Mouse (Mus musculus) kidney, adult 2 months (tissue): ENCODE measurements around the gene Ccdc167. TPM values are rescaled to one million over a fixed set of nuclear protein-coding genes. Genes with fewer than 3 reads are reported as not detected.

Source experiments
- DNase-seq: peaks from one replicate; pipeline ENCODE4 v3.0.0; 2021
- H3K27ac ChIP-seq: fragments of 200-500 bp; 2 replicates; pipeline ENCODE4 v1.5.1; 2012; ENCODE audit warnings: low read depth, low read length, control low read depth, inconsistent platforms; ENCODE audit not compliant: insufficient read depth
- H3K27me3 ChIP-seq: fragments of 200-500 bp; replicated peaks from 2 replicates; pipeline ENCODE4 v1.6.1; 2012; ENCODE audit warnings: mild to moderate bottlenecking, moderate library complexity, low read length, inconsistent platforms; ENCODE audit not compliant: control insufficient read depth, insufficient read depth
- H3K36me3 ChIP-seq: fragments of 200-500 bp; 2 replicates; pipeline ENCODE4 v1.6.1; 2012; ENCODE audit warnings: mild to moderate bottlenecking, moderate library complexity, low read length, inconsistent platforms; ENCODE audit not compliant: control insufficient read depth, insufficient read depth
- H3K4me1 ChIP-seq: fragments of 200-500 bp; 2 replicates; pipeline ENCODE4 v1.6.1; 2011; ENCODE audit warnings: low read length; ENCODE audit not compliant: control insufficient read depth, insufficient read depth
- H3K4me3 ChIP-seq: fragments of 200-500 bp; 2 replicates; pipeline ENCODE4 v1.5.1; 2011; ENCODE audit warnings: mild to moderate bottlenecking, low read depth, low read length, control low read depth; ENCODE audit not compliant: insufficient read depth
- CTCF ChIP-seq: fragments of 200-500 bp; conservative IDR thresholded peaks from 2 replicates; pipeline ENCODE4 v1.5.1; 2011; ENCODE audit warnings: low read depth, mild to moderate bottlenecking, control low read depth, low read length, moderate library complexity, mixed read lengths; ENCODE audit not compliant: insufficient read depth, insufficient read length
- POLR2A ChIP-seq: fragments of 200-500 bp; IDR thresholded peaks from one replicate; pipeline ENCODE4 v1.6.1; 2011; ENCODE audit warnings: low read depth, low read length, control low read depth
- WGBS: fragments of 180-500 bp; shearing (Covaris S2); methylation state at CpG from one replicate; pipeline ENCODE4 v1.1.7; 2018; 5-methylcytosine and 5-hydroxymethylcytosine counted together
- polyA plus RNA-seq: library from polyadenylated mRNA; depleted of rRNA; stranded (reverse); fragments of >200 nt; gene quantifications from 2 replicates; pipeline ENCODE4 v1.2.3, GENCODE M21; 2012; rRNA removed

The Ccdc167 gene
- polyA plus RNA-seq, 1 experiment, result 5.0 TPM

DNA sequence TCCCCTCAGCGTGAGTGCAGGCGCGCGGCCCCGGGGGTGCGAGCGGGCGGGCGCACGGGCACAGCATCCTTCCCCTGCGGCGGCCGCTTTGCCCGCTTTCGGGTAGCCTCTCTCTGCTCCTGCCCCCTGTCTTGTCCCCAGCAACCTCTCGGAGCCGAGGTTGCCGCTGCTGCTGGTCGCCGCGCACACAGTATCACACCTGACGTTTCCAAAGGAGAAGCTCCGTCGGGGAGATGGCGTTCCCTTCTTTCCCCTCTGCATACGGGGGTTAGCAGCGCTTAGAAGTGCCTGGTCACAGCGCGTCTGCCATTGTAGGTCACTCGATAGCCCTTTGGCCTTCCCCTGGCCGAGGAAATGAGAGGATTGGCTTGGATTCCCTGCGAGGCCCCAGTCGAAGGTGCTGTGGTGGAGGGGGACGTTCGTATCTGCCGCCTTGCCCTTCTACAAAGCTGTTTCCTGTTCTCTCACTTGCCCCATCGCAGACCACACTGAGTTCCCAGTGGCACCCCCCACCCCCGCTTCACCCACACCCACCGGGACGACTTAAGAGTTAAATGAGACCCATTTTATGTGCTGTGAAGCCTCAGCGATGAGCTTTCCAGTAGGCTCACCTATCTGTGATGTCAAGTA lies 56.0 kb downstream of the Ccdc167 start:
- peak overlapping the region; percentile 87 for H3K27ac ChIP-seq
- H3K4me3 ChIP-seq, result peak overlapping the region; percentile 99
- WGBS, result under 1% methylated on average over 41 of the region's 41 CpGs
- TF ChIP-seq POLR2A, result no peak
- TF ChIP-seq CTCF, result no peak
- DNase-seq, result no peak
- peaks cover 3% of the 10 kb centered on the region; the same call in 1 of the 2 replicates for H3K4me1 ChIP-seq
- H3K27me3 ChIP-seq, result no peaks in the 10 kb centered on the region
- no peaks in the 10 kb centered on the region; the same call in 1 of the 2 replicates for H3K36me3 ChIP-seq

DNA sequence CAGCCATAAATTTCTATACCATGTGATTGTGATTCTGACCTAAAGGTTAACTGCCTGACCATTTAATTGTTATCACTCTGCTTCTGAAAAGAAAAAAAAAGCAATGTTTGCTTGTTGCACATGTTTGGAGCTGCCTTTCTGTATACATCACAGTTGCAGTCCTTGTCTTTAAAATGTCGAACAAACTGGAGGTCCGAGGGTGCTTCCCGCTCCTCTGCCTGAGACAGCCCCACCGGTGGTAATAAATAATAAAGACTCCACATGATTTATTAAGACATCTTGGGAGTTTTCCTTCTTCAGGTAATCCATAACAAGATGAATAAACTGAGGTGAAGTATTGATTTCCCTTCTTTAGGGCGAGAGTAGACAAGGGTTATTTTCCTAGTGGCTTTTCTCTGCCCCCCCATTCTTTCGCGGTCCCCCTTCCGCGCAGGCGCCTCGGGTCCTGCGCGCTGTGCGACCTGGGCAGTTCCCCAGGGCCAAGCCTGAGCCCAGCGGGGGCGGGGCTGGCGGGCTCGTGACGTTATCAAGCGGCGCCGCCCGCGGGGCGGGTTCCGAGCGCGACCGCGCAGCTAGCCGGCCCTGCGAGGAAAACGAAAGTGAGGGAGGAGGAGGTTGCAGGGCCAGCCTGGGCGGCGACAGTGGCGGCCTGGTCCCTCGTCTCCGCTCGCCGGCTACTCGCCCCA lies 56.6 kb downstream of the Ccdc167 start, which contains the start of gene Cmtr1:
TSS of gene Cmtr1 (plus strand) at position 520 of the 686 bp plus-strand sequence.
- Histone ChIP-seq H3K4me1 (peaks cover 3% of the 10 kb centered on the region; the same call in 1 of the 2 replicates), H3K4me3 (peak within 1 kb of the TSS; percentile 99), H3K27ac (peak within 1 kb of the TSS; percentile 87), H3K36me3 (no peaks in the 10 kb centered on the region), H3K27me3 (no peaks in the 10 kb centered on the region)
- WGBS, result under 1% methylated on average over 41 of the region's 41 CpGs
- TF ChIP-seq POLR2A (peak; percentile 76), CTCF (no peak)
- peak; percentile 98 for DNase-seq

DNA sequence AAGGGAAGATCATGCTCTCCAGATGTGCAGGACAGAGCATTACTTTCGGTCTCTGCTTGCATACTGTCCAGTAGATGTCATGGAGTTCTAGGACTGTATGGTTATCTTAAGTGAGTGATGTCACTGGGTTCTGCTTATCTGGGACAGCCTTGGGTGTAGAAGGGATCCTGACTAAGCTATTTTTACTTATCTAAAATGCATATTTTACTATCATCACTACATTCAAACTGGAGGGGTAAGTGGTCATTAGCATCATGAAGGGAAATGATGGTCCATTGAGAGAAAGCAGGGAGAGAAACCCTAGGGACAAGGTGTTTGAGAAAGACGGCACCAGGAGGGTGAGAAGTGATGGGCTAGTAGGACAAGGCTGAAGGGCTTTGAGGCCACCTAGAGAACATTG lies 58.6 kb downstream of the Ccdc167 start:
- 78% methylated on average over 2 of the region's 2 CpGs for WGBS
- H3K4me3 ChIP-seq, result no peak overlapping the region
- DNase-seq, result no peak
- no peaks in the 10 kb centered on the region for H3K36me3 ChIP-seq
- no peak overlapping the region for H3K27ac ChIP-seq
- peaks cover 3% of the 10 kb centered on the region; the same call in 1 of the 2 replicates for H3K4me1 ChIP-seq
- no peaks in the 10 kb centered on the region for H3K27me3 ChIP-seq
- TF ChIP-seq CTCF, result no peak
- no peak for TF ChIP-seq POLR2A

GRCm38 (mm10) chr17:29642219-29642618 lies 74.6 kb downstream of the Ccdc167 start:
- no peak for DNase-seq
- no peak overlapping the region for H3K27ac ChIP-seq
- no peak for TF ChIP-seq POLR2A
- TF ChIP-seq CTCF, result no peak
- no peaks in the 10 kb centered on the region for H3K27me3 ChIP-seq
- no peaks in the 10 kb centered on the region; the same call in 1 of the 2 replicates for H3K36me3 ChIP-seq
- no peak overlapping the region for H3K4me3 ChIP-seq
- WGBS, result 62% methylated on average over 3 of the region's 3 CpGs
- H3K4me1 ChIP-seq, result no peaks in the 10 kb centered on the region

GRCm38 (mm10) chr17:29640971-29641370 lies 75.9 kb downstream of the Ccdc167 start:
- H3K36me3 ChIP-seq, result no peaks in the 10 kb centered on the region

GRCm38 (mm10) chr17:29637895-29638294 lies 78.9 kb downstream of the Ccdc167 start:
- Histone ChIP-seq H3K27me3 (no peaks in the 10 kb centered on the region), H3K4me3 (no peak overlapping the region), H3K4me1 (no peaks in the 10 kb centered on the region), H3K27ac (no peak overlapping the region), H3K36me3 (no peaks in the 10 kb centered on the region)
- TF ChIP-seq POLR2A, result no peak
- no peak for TF ChIP-seq CTCF
- DNase-seq, result no peak
- 64% methylated on average over 8 of the region's 8 CpGs for WGBS

More at GRCm38 (mm10) chr17:29640971-29641370, 75.9 kb downstream of the Ccdc167 start:
- 96% methylated on average over 11 of the region's 11 CpGs for WGBS
- Histone ChIP-seq H3K4me3 (no peak overlapping the region), H3K4me1 (no peaks in the 10 kb centered on the region), H3K27me3 (no peaks in the 10 kb centered on the region), H3K27ac (no peak overlapping the region)
- no peak for DNase-seq
- TF ChIP-seq CTCF, result no peak
- no peak for TF ChIP-seq POLR2A

- Histone ChIP-seq H3K4me1 (no peaks in the 10 kb centered on the region), H3K36me3 (no peaks in the 10 kb centered on the region), H3K27ac (no peak overlapping the region), H3K4me3 (no peak overlapping the region), H3K27me3 (no peaks in the 10 kb centered on the region)
- 89% methylated on average over 4 of the region's 4 CpGs for WGBS
- peak; percentile 17 for DNase-seq
- TF ChIP-seq CTCF (no peak), POLR2A (no peak)
Measured at GRCm38 (mm10) chr17:29637377-29637776, 79.5 kb downstream of the Ccdc167 start.

Other genes with a start within 250 kb of the Ccdc167 start
- 16.0 and 18.8 TPM in 2 replicates for gene Pim1, start 226.3 kb downstream of the Ccdc167 start, polyA plus RNA-seq
- not detected in 2 replicates for gene Gm17657, start 167.4 kb downstream of the Ccdc167 start, polyA plus RNA-seq
- 30.0 and 34.5 TPM in 2 replicates for gene Tbc1d22b, start 167.3 kb downstream of the Ccdc167 start, polyA plus RNA-seq
- gene Tmem217, start 164.7 kb downstream of the Ccdc167 start, polyA plus RNA-seq, result 1.3 and 1.7 TPM in 2 replicates
- 27.1 and 31.3 TPM in 2 replicates for gene Rnf8, start 102.3 kb downstream of the Ccdc167 start, polyA plus RNA-seq
- 0.63 and 0.71 TPM in 2 replicates for gene Gm28043, start 102.2 kb downstream of the Ccdc167 start, polyA plus RNA-seq
- 23.6 and 24.3 TPM in 2 replicates for gene Cmtr1, start 56.4 kb downstream of the Ccdc167 start, polyA plus RNA-seq